In the genomic region with DNA sequence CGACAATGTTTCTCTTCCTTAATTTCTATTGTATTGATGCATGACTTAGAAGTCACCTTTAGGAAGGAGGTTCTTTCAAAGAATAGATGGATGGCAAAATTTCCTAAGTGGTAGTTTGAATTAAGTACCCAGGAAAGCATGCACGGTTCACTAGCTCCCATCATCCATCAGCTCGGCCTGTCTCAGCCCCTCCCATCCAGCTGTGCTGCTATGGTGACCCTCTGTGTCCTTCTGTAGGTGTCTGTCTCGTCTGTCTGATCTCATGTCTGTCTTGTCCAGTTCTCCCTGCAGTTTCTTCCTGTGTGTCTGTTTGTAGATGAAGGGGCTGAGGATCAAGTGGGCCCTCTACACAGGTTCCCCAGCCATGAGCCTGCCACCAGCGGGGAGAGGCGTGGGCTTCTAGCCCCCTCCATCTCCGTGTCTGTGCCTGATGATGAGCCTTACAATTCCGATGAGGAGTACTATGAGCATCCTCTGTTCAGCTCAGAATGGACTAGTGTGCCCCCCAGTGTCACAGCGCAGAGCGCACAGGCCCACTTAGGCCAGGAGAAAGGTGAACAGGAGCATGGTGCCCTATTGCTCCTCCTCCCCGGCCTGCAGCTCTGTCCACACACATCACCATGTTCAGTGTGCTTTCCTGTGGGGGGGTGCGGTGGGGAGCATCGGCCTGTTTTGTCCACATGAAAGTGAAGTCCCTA, we compare ENCODE assay signal across 10 mouse cellular contexts.
DNase-seq lines count a peak whose midpoint lies in the region; ATAC-seq and TF ChIP-seq lines count a peak whose summit lies in the region.
"Had no signal": no experiment of that assay in that cellular context is flagged by ENCODE, and none has a peak within 500 bp of the region (broad histone marks: within the 10 kb centered on the region; RNA-seq: fewer than 3 reads in every experiment).

No protein-coding gene starts in this region.

- no peak overlapping the region for H3K9ac ChIP-seq in ES-Bruce4 (ENCODE audit: low read depth, poor library complexity, severe bottlenecking)
- no peak overlapping the region for H3K9ac ChIP-seq in midbrain, embryonic 13.5 days (replicated peaks)
- H3K9ac ChIP-seq: heart, embryonic 13.5 days; liver, embryonic 12.5 days had no signal

- no peak for DNase-seq in brain, embryonic 14.5 days (ENCODE audit: low read depth)
- DNase-seq in urinary bladder, postnatal 25 days (ENCODE audit: low spot score), result no peak
- no peak for DNase-seq in spleen, postnatal 36 days (ENCODE audit: low spot score in 2 of 2)
- no peak for DNase-seq in MN1 (ENCODE audit: low spot score)
- DNase-seq in right cerebral cortex, postnatal 14 days, result no peak

- ATAC-seq in midbrain, embryonic 13.5 days, result peak; percentile 80
- ATAC-seq: liver, embryonic 12.5 days had no signal

- no peaks in the 10 kb centered on the region for H3K9me3 ChIP-seq in ES-Bruce4 (replicated peaks; ENCODE audit: control insufficient read depth, insufficient read depth, low read length, poor library complexity, severe bottlenecking)
- H3K9me3 ChIP-seq in midbrain, embryonic 13.5 days, result no peaks in the 10 kb centered on the region
- H3K9me3 ChIP-seq: heart, embryonic 13.5 days; liver, embryonic 12.5 days had no signal

- TF ChIP-seq EP300 in ES-Bruce4 (IDR thresholded peaks at IDR 0.05; ENCODE audit: insufficient read depth, low read depth, low read length), result no peak

- H3K4me3 ChIP-seq in ES-Bruce4 (ENCODE audit: low read depth, low read length), result no peak overlapping the region
- H3K4me3 ChIP-seq in embryonic fibroblast, embryonic 13.5 days (ENCODE audit: insufficient read depth, low read length), result no peak overlapping the region
- H3K4me3 ChIP-seq in midbrain, embryonic 13.5 days (replicated peaks), result no peak overlapping the region
- H3K4me3 ChIP-seq: heart, embryonic 13.5 days; liver, embryonic 12.5 days had no signal

- no peak for TF ChIP-seq POLR2A in ES-Bruce4 (IDR thresholded peaks at IDR 0.05; ENCODE audit: insufficient read depth, low read length)
- no peak for TF ChIP-seq POLR2A in brain, embryonic 14.5 days (IDR thresholded peaks at IDR 0.05; ENCODE audit: borderline replicate concordance, extremely low read depth, insufficient read depth, insufficient read length, poor library complexity, severe bottlenecking)
- no peak for TF ChIP-seq POLR2A in embryonic fibroblast, embryonic 13.5 days (IDR thresholded peaks at IDR 0.05; ENCODE audit: low read depth, low read length)

- no peaks in the 10 kb centered on the region for H3K27me3 ChIP-seq in ES-Bruce4 (ENCODE audit: control insufficient read depth, insufficient read depth, low read length, poor library complexity, severe bottlenecking)
- H3K27me3 ChIP-seq in midbrain, embryonic 13.5 days, result no peaks in the 10 kb centered on the region
- H3K27me3 ChIP-seq: heart, embryonic 13.5 days; liver, embryonic 12.5 days had no signal

- no peaks in the 10 kb centered on the region for H3K4me1 ChIP-seq in ES-Bruce4 (ENCODE audit: control insufficient read depth, insufficient read depth, low read length)
- H3K4me1 ChIP-seq in embryonic fibroblast, embryonic 13.5 days (ENCODE audit: control insufficient read depth, insufficient read depth, low read length), result no peaks in the 10 kb centered on the region
- peaks cover 4% of the 10 kb centered on the region for H3K4me1 ChIP-seq in midbrain, embryonic 13.5 days (replicated peaks)
- H3K4me1 ChIP-seq: heart, embryonic 13.5 days; liver, embryonic 12.5 days had no signal

- no peak overlapping the region for H3K27ac ChIP-seq in ES-Bruce4 (ENCODE audit: insufficient read depth, low read length)
- no peak overlapping the region for H3K27ac ChIP-seq in embryonic fibroblast, embryonic 13.5 days (ENCODE audit: insufficient read depth, low read length)
- peak overlapping the region; percentile 39 for H3K27ac ChIP-seq in midbrain, embryonic 13.5 days
- H3K27ac ChIP-seq: heart, embryonic 13.5 days; liver, embryonic 12.5 days had no signal

- WGBS in midbrain, embryonic 13.5 days, result 59% methylated on average over 13 of the region's 13 CpGs

- no peaks in the 10 kb centered on the region for H3K36me3 ChIP-seq in ES-Bruce4 (ENCODE audit: control insufficient read depth, insufficient read depth, low read length, poor library complexity, severe bottlenecking)
- peaks cover 68% of the 10 kb centered on the region for H3K36me3 ChIP-seq in midbrain, embryonic 13.5 days
- H3K36me3 ChIP-seq: heart, embryonic 13.5 days; liver, embryonic 12.5 days had no signal

- TF ChIP-seq CTCF in ES-Bruce4 (IDR thresholded peaks at IDR 0.05; ENCODE audit: low read depth, low read length), result peak; percentile 39
- peak; percentile 40; the same call in 1 of the 2 replicates for TF ChIP-seq CTCF in brain, embryonic 14.5 days (IDR thresholded peaks at IDR 0.05; ENCODE audit: borderline replicate concordance, extremely low read depth, insufficient read depth, insufficient read length)
- peak; percentile 20; the same call in 1 of the 2 replicates for TF ChIP-seq CTCF in embryonic fibroblast, embryonic 13.5 days (IDR thresholded peaks at IDR 0.05; ENCODE audit: borderline replicate concordance, insufficient read depth, low read length)

- no peak overlapping the region for H3K4me2 ChIP-seq in midbrain, embryonic 13.5 days (replicated peaks)
- H3K4me2 ChIP-seq: heart, embryonic 13.5 days; liver, embryonic 12.5 days had no signal
